Mouse (Mus musculus) midbrain, postnatal 0 days (tissue): ENCODE measurements around the gene Olfr447. TPM values are rescaled to one million over a fixed set of nuclear protein-coding genes. Genes with fewer than 3 reads are reported as not detected.
A peak's percentile ranks its signal among the peaks of the same experiment; 100 is the strongest.

Source experiments
- ATAC-seq: fragments of 200-750 bp; cut with Nextera tagmentation; 2 replicates; pipeline ENCODE4 v1.8.0; 2017; ENCODE audit warnings: moderate number of reproducible peaks, mild to moderate bottlenecking, moderate TSS enrichment, moderate library complexity; ENCODE audit not compliant: low FRiP score
- DNase-seq: peaks from one replicate; pipeline ENCODE4 v3.0.0-alpha.2; 2015; ENCODE audit warnings: low spot score
- H3K27ac ChIP-seq: fragments of 300-500 bp; sonication (generic); 2 replicates; pipeline ENCODE4 v1.5.1; 2014; ENCODE audit warnings: low read depth, mild to moderate bottlenecking, low read length, mixed read lengths
- H3K27me3 ChIP-seq: fragments of 300-500 bp; sonication (generic); 2 replicates; pipeline ENCODE4 v1.6.1; 2014; ENCODE audit warnings: low read length, control low read depth, mixed read lengths; ENCODE audit not compliant: insufficient read depth
- H3K36me3 ChIP-seq: fragments of 300-500 bp; sonication (generic); 2 replicates; pipeline ENCODE4 v1.6.1; 2014; ENCODE audit warnings: low read length, control low read depth, mixed read lengths; ENCODE audit not compliant: insufficient read depth
- H3K4me1 ChIP-seq: fragments of 300-500 bp; sonication (generic); 2 replicates; pipeline ENCODE4 v1.6.1; 2014; ENCODE audit warnings: mild to moderate bottlenecking, control low read depth, antibody characterized with exemption, low read length, mixed read lengths; ENCODE audit not compliant: insufficient read depth
- H3K4me2 ChIP-seq: fragments of 300-500 bp; sonication (generic); 2 replicates; pipeline ENCODE4 v1.6.1; 2014; ENCODE audit warnings: low read depth, mild to moderate bottlenecking, low read length, mixed read lengths; ENCODE audit not compliant: poor library complexity, severe bottlenecking
- H3K4me3 ChIP-seq: fragments of 300-500 bp; sonication (generic); 2 replicates; pipeline ENCODE4 v1.5.1; 2014; ENCODE audit warnings: low read depth, mild to moderate bottlenecking, low read length, moderate library complexity
- H3K9ac ChIP-seq: fragments of 300-500 bp; sonication (generic); replicated peaks from 2 replicates; pipeline ENCODE4 v1.6.1; 2014; ENCODE audit warnings: mild to moderate bottlenecking, low read length, moderate library complexity, mixed read lengths; ENCODE audit not compliant: poor library complexity, severe bottlenecking
- H3K9me3 ChIP-seq: fragments of 300-500 bp; sonication (generic); 2 replicates; pipeline ENCODE4 v1.6.1; 2016; ENCODE audit warnings: low read length, control low read depth
- CTCF ChIP-seq: IDR thresholded peaks from 2 replicates; pipeline ENCODE4 v1.5.1; 2016; ENCODE audit warnings: antibody characterized with exemption, mild to moderate bottlenecking
- WGBS: fragments of 180-500 bp; shearing (Covaris S2); extraction: QIAGEN DNeasy Blood & Tissue Kit; methylation state at CpG from one replicate; pipeline ENCODE4 v1.1.7; 2014; 5-methylcytosine and 5-hydroxymethylcytosine counted together
- polyA plus RNA-seq: library from polyadenylated mRNA; unstranded; fragments of >200 nt; fragmentation: Nextera tagmentation; extraction: Ambion mirVana; gene quantifications from 2 replicates; pipeline ENCODE4 v1.2.1, GENCODE M21; 2015
- total RNA-seq: library from RNA; depleted of rRNA; stranded (reverse); fragments of >200 nt; gene quantifications from 2 replicates; pipeline ENCODE4 v1.2.3, GENCODE M21; 2014; rRNA removed

The Olfr447 gene
- not detected in 2 replicates for total RNA-seq
- polyA plus RNA-seq, result not detected in 2 replicates

DNA sequence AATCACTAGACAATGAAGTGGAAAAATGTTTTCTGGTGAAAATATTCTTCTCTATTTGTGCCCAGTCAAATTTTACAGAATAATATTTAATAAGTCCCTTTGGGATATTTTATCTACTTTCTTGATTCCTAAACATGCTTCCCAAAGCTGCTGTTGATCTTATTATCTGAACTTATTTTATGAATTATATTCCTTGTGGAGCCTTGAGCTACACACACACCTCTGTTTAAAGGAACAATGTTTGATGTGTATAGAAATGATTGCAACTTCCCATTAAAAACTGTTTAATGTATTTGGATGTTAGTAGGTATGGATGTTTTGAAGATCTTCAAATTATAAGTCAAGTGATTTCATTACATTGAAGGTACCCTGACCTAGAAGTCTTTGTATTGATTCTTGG lies at the start of gene Olfr447:
TSS of gene Olfr447 (plus strand) at position 301 of the 400 bp plus-strand sequence.
- Histone ChIP-seq H3K27me3 (no peaks in the 10 kb centered on the region), H3K9ac (no peak within 1 kb of the TSS), H3K4me3 (no peak within 1 kb of the TSS), H3K4me2 (no peak within 1 kb of the TSS), H3K4me1 (no peaks in the 10 kb centered on the region), H3K9me3 (no peaks in the 10 kb centered on the region), H3K36me3 (no peaks in the 10 kb centered on the region), H3K27ac (no peak within 1 kb of the TSS)
- TF ChIP-seq CTCF, result no peak
- no peak for ATAC-seq
- DNase-seq, result no peak

DNA sequence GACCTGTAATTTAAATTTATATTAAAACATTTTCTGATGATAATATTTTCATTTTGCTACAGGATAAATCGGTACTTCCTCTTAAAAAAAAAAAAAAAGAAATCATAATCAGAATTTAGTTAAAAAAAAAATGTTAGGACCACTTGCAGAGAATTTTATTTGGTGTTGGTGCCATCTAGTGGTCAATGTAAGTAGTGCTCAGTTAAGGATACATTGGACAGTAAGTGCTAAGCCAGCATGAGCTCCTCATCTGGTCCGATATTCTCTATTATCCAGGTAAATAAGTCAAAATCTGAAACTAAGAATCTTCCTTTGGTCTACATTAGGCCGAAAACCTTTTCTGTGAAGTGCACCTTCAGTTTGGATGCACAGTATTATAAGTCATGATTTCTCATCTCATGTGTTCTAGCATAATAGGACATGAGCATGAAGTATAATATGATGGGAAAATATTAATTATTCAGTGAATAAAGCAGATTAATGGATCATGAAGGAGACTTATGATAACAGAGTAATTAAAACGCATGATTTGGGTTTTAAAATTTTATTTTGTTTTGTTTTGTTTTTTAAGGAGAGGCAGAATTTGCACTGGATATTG lies 48.4 kb upstream of the Olfr447 start:
- peak; percentile 54; the same call in 1 of the 2 replicates for ATAC-seq
- Histone ChIP-seq H3K4me3 (no peak overlapping the region), H3K4me1 (no peaks in the 10 kb centered on the region), H3K36me3 (no peaks in the 10 kb centered on the region), H3K9ac (no peak overlapping the region), H3K4me2 (no peak overlapping the region), H3K9me3 (no peaks in the 10 kb centered on the region), H3K27me3 (no peaks in the 10 kb centered on the region), H3K27ac (no peak overlapping the region)
- TF ChIP-seq CTCF, result peak; percentile 84
- DNase-seq, result peak; percentile 83
- 12% methylated on average over 4 of the region's 4 CpGs for WGBS

DNA sequence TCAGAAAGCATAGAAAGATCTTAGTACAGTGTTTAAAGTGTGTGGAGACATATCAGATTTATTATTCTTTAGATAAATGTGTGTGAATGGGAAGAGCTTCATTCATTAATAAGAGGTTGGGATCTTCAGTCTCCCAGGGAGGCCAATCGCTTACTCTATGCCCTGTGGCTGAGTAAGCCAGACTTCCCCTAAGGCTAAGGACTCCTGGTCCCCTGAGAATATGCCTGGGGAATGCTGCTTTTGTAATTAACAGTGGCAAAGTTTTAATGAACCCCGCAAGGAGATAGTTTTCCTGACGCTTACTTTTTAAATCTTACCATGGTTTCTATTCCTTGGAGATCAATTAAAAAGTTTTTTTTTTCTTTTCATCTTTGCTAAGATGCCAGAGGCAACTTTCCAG lies 39.0 kb upstream of the Olfr447 start:
- Histone ChIP-seq H3K36me3 (no peaks in the 10 kb centered on the region), H3K9ac (no peak overlapping the region), H3K27me3 (no peaks in the 10 kb centered on the region), H3K27ac (no peak overlapping the region), H3K9me3 (no peaks in the 10 kb centered on the region), H3K4me3 (no peak overlapping the region), H3K4me2 (no peak overlapping the region), H3K4me1 (no peaks in the 10 kb centered on the region)
- WGBS, result 53% methylated on average over 3 of the region's 3 CpGs
- TF ChIP-seq CTCF, result no peak
- DNase-seq, result peak; percentile 6
- peak; percentile 58; the same call in 1 of the 2 replicates for ATAC-seq

DNA sequence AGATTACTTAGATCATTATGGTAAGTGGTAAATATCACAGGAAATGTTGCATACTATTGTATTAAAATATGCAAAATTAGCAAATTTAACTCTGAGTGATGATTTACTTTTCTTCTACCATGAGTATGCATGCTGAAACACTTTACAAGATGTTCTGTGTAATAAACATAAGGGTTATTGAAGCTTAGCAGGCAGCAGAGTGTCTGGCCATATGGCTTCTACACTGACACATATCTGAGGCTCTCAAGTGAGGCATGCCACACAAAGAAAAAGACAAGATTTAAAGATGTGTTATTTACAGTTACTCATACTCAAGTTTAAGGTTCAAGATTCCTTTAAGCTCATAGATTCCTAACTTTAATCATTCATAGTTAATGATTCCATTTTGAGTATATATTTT lies 32.4 kb upstream of the Olfr447 start:
- no peak for ATAC-seq

DNA sequence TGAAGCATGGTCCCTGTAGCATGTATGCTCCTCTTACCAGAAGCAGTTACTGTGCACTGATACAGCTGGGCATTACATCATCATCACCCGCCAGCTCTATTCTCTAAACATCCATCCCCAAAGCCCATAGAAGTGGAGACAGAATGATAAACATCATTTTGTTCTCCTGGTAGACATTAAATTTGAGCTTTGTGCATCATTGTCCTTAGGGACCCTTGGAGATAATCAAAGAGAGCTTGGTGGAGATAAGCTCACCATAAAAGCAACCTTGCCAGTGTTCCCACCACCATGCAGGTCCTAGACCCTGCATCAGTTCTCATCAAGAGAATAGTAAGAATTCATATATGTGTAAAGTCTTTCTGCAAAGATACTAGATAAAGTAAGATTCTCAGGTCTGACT lies 18.5 kb upstream of the Olfr447 start, which contains the start of gene Olfr448:
TSS of gene Olfr448 (plus strand) at position 301 of the 400 bp plus-strand sequence.
- Histone ChIP-seq H3K4me2 (no peak within 1 kb of the TSS), H3K36me3 (no peaks in the 10 kb centered on the region), H3K9me3 (no peaks in the 10 kb centered on the region), H3K4me3 (no peak within 1 kb of the TSS), H3K4me1 (no peaks in the 10 kb centered on the region), H3K27me3 (no peaks in the 10 kb centered on the region), H3K9ac (no peak within 1 kb of the TSS), H3K27ac (no peak within 1 kb of the TSS)
- ATAC-seq, result no peak
- 81% methylated on average over 1 of the region's 1 CpGs for WGBS
- DNase-seq, result no peak
- no peak for TF ChIP-seq CTCF

More for the DNA sequence above, 32.4 kb upstream of the Olfr447 start:
- TF ChIP-seq CTCF, result no peak
- H3K4me1 ChIP-seq, result no peaks in the 10 kb centered on the region
- no peaks in the 10 kb centered on the region for H3K9me3 ChIP-seq
- no peak for DNase-seq
- no peaks in the 10 kb centered on the region for H3K27me3 ChIP-seq
- H3K9ac ChIP-seq, result no peak overlapping the region
- H3K36me3 ChIP-seq, result no peaks in the 10 kb centered on the region
- H3K4me2 ChIP-seq, result no peak overlapping the region
- H3K27ac ChIP-seq, result no peak overlapping the region
- H3K4me3 ChIP-seq, result no peak overlapping the region

DNA sequence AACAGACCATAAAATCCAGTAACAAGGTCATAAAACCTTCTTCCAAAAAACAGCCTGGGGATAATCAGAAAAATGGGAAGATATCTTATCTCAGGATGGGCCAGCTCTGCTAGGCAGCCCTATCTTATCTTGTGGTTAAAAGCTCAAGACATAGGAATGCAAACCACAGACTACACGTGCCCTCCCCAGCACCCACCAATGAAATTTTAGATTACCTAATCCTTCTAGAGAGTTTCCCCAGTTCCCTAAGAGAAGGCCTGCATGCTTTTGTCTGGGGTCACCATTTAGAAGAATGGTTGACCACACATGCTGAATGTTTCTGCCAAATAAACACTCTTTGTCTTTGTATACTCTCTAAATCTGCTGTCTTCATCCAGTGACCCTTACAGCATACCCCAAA lies 8.3 kb upstream of the Olfr447 start:
- DNase-seq (no peak), ATAC-seq (no peak)
- no peak for TF ChIP-seq CTCF
- H3K4me2 ChIP-seq, result no peak overlapping the region
- H3K4me3 ChIP-seq, result no peak overlapping the region
- 28% methylated on average over 1 of the region's 1 CpGs for WGBS
- H3K36me3 ChIP-seq, result no peaks in the 10 kb centered on the region
- no peak overlapping the region for H3K27ac ChIP-seq
- H3K9me3 ChIP-seq, result no peaks in the 10 kb centered on the region
- no peaks in the 10 kb centered on the region for H3K4me1 ChIP-seq
- no peaks in the 10 kb centered on the region for H3K27me3 ChIP-seq
- H3K9ac ChIP-seq, result no peak overlapping the region
